11 mouse cellular contexts compared by ENCODE assay signal in genomic region chr11:115970006-115970673, GRCm38 (mm10). TPM values are rescaled to one million over a fixed set of nuclear protein-coding genes. Genes with fewer than 3 reads are reported as not detected.
DNase-seq lines count a peak whose midpoint lies in the region; ATAC-seq lines count a peak whose summit lies in the region.
"Had no signal": no experiment of that assay in that cellular context is flagged by ENCODE, and none has a peak within 500 bp of the region (broad histone marks: within the 10 kb centered on the region; RNA-seq: fewer than 3 reads in every experiment).

No protein-coding gene starts in this region.

- peaks cover 16% of the 10 kb centered on the region for H3K27me3 ChIP-seq in midbrain, embryonic 11.5 days (ENCODE audit: control insufficient read depth, insufficient read depth, low read length)
- H3K27me3 ChIP-seq in midbrain, embryonic 15.5 days (replicated peaks): peaks cover 20% of the 10 kb centered on the region
- peaks cover 20% of the 10 kb centered on the region for H3K27me3 ChIP-seq in embryonic facial prominence, embryonic 12.5 days
- peaks cover 16% of the 10 kb centered on the region for H3K27me3 ChIP-seq in kidney, embryonic 15.5 days
- peaks cover 12% of the 10 kb centered on the region; the same call in 1 of the 2 replicates for H3K27me3 ChIP-seq in forebrain, embryonic 16.5 days (replicated peaks; ENCODE audit: control insufficient read depth, insufficient read depth, low read length)

- DNase-seq in midbrain, embryonic 11.5 days (ENCODE audit: low spot score, missing footprints): no peak
- peak; percentile 56 for DNase-seq in yolk sac, embryonic 10.5 days (ENCODE audit: low spot score)
- no peak for DNase-seq in adrenal gland, postnatal 4 days (ENCODE audit: low spot score in 2 of 2)
- no peak for DNase-seq in adipocyte (ENCODE audit: low spot score)
- DNase-seq: cerebellum, adult 9-11 months; lung, postnatal 4 days had no signal

- WGBS in midbrain, embryonic 11.5 days: 67% methylated on average over 15 of the region's 15 CpGs
- 54% methylated on average over 15 of the region's 15 CpGs for WGBS in midbrain, embryonic 15.5 days
- WGBS in embryonic facial prominence, embryonic 12.5 days: 55% methylated on average over 15 of the region's 15 CpGs
- 33% methylated on average over 15 of the region's 15 CpGs for WGBS in kidney, embryonic 15.5 days
- whole genome bisulfite sequencing in forebrain, embryonic 16.5 days: 73% methylated on average over 15 of the region's 15 CpGs

- H3K9me3 ChIP-seq in midbrain, embryonic 11.5 days (ENCODE audit: control insufficient read depth, low read length): no peaks in the 10 kb centered on the region
- no peaks in the 10 kb centered on the region for H3K9me3 ChIP-seq in midbrain, embryonic 15.5 days
- no peaks in the 10 kb centered on the region; the same call in 1 of the 2 replicates for H3K9me3 ChIP-seq in embryonic facial prominence, embryonic 12.5 days
- no peaks in the 10 kb centered on the region for H3K9me3 ChIP-seq in kidney, embryonic 15.5 days (replicated peaks)
- no peaks in the 10 kb centered on the region for H3K9me3 ChIP-seq in forebrain, embryonic 16.5 days (ENCODE audit: control insufficient read depth, low read length)
- H3K9me3 ChIP-seq: limb, embryonic 15.5 days had no signal

- H3K9ac ChIP-seq in midbrain, embryonic 11.5 days (ENCODE audit: low read length): peak overlapping the region; percentile 22; the same call in 1 of the 2 replicates
- no peak overlapping the region for H3K9ac ChIP-seq in midbrain, embryonic 15.5 days
- H3K9ac ChIP-seq in embryonic facial prominence, embryonic 12.5 days: no peak overlapping the region
- no peak overlapping the region for H3K9ac ChIP-seq in kidney, embryonic 15.5 days
- H3K9ac ChIP-seq in forebrain, embryonic 16.5 days (replicated peaks; ENCODE audit: low read depth, low read length): no peak overlapping the region
- H3K9ac ChIP-seq: limb, embryonic 15.5 days had no signal

- H3K27ac ChIP-seq in midbrain, embryonic 11.5 days (ENCODE audit: low read depth, low read length): no peak overlapping the region; the same call in 1 of the 2 replicates
- H3K27ac ChIP-seq in midbrain, embryonic 15.5 days: no peak overlapping the region
- H3K27ac ChIP-seq in embryonic facial prominence, embryonic 12.5 days: peak overlapping the region; percentile 56
- peak overlapping the region; percentile 85 for H3K27ac ChIP-seq in kidney, embryonic 15.5 days
- no peak overlapping the region for H3K27ac ChIP-seq in forebrain, embryonic 16.5 days (ENCODE audit: low read length)
- H3K27ac ChIP-seq: limb, embryonic 15.5 days had no signal

- no peak overlapping the region for H3K4me3 ChIP-seq in midbrain, embryonic 11.5 days (ENCODE audit: low read depth, low read length)
- H3K4me3 ChIP-seq in midbrain, embryonic 15.5 days: no peak overlapping the region
- no peak overlapping the region for H3K4me3 ChIP-seq in embryonic facial prominence, embryonic 12.5 days
- H3K4me3 ChIP-seq in kidney, embryonic 15.5 days (replicated peaks): no peak overlapping the region
- no peak overlapping the region for H3K4me3 ChIP-seq in forebrain, embryonic 16.5 days (replicated peaks; ENCODE audit: low read length)
- H3K4me3 ChIP-seq: limb, embryonic 15.5 days had no signal

- no peak overlapping the region for H3K4me2 ChIP-seq in midbrain, embryonic 11.5 days
- no peak overlapping the region for H3K4me2 ChIP-seq in midbrain, embryonic 15.5 days
- H3K4me2 ChIP-seq in embryonic facial prominence, embryonic 12.5 days (replicated peaks): no peak overlapping the region
- H3K4me2 ChIP-seq in kidney, embryonic 15.5 days: peak overlapping the region; percentile 26
- no peak overlapping the region for H3K4me2 ChIP-seq in forebrain, embryonic 16.5 days (ENCODE audit: low read length)
- H3K4me2 ChIP-seq: limb, embryonic 15.5 days had no signal

- peaks cover 9% of the 10 kb centered on the region for H3K4me1 ChIP-seq in midbrain, embryonic 11.5 days (ENCODE audit: control insufficient read depth, insufficient read depth, low read length)
- H3K4me1 ChIP-seq in midbrain, embryonic 15.5 days: peaks cover 10% of the 10 kb centered on the region
- peaks cover 12% of the 10 kb centered on the region; the same call in 1 of the 2 replicates for H3K4me1 ChIP-seq in embryonic facial prominence, embryonic 12.5 days
- H3K4me1 ChIP-seq in kidney, embryonic 15.5 days: peaks cover 38% of the 10 kb centered on the region
- peaks cover 9% of the 10 kb centered on the region for H3K4me1 ChIP-seq in forebrain, embryonic 16.5 days (replicated peaks; ENCODE audit: control insufficient read depth, insufficient read depth, low read length)

- peaks cover 13% of the 10 kb centered on the region; the same call in 1 of the 2 replicates for H3K36me3 ChIP-seq in midbrain, embryonic 11.5 days (ENCODE audit: control insufficient read depth, insufficient read depth, low read length)
- peaks cover 20% of the 10 kb centered on the region for H3K36me3 ChIP-seq in midbrain, embryonic 15.5 days (replicated peaks)
- peaks cover 21% of the 10 kb centered on the region for H3K36me3 ChIP-seq in embryonic facial prominence, embryonic 12.5 days
- peaks cover 23% of the 10 kb centered on the region for H3K36me3 ChIP-seq in kidney, embryonic 15.5 days
- H3K36me3 ChIP-seq in forebrain, embryonic 16.5 days (ENCODE audit: control insufficient read depth, insufficient read depth): peaks cover 17% of the 10 kb centered on the region

- no peak for ATAC-seq in midbrain, embryonic 11.5 days (ENCODE audit: low FRiP score)
- no peak for ATAC-seq in midbrain, embryonic 15.5 days (replicated peaks)
- no peak for ATAC-seq in embryonic facial prominence, embryonic 12.5 days (ENCODE audit: insufficient number of reproducible peaks, insufficient read depth, low FRiP score, low TSS enrichment)
- ATAC-seq in kidney, embryonic 15.5 days (replicated peaks; ENCODE audit: low FRiP score): peak; percentile 34; the same call in 1 of the 2 replicates
- ATAC-seq in forebrain, embryonic 16.5 days: no peak

RNA-seq across cellular contexts. Expression of gene Itgb4, which starts 4.4 kb away (rescaled TPM):
- 0.23 and 0.25 TPM in 2 replicates for polyA plus RNA-seq in midbrain, embryonic 11.5 days (2014; fragmentation: Nextera tagmentation; extraction: Ambion mirVana)
- polyA plus RNA-seq in midbrain, embryonic 15.5 days (2015; fragmentation: Nextera tagmentation; extraction: Ambion mirVana): 0.79 and 0.94 TPM in 2 replicates
- polyA plus RNA-seq in embryonic facial prominence, embryonic 12.5 days (2016; fragmentation: Nextera tagmentation; extraction: Ambion mirVana): 4.1 and 4.2 TPM in 2 replicates
- polyA plus RNA-seq in kidney, embryonic 15.5 days (2015; fragmentation: Nextera tagmentation; extraction: Ambion mirVana): 2.1 and 2.7 TPM in 2 replicates
- 1 to 10 TPM; 5.0 to 8.7 TPM for total RNA-seq in adrenal gland, postnatal 4 days (2021)
- polyA plus RNA-seq in forebrain, embryonic 16.5 days (2015; fragmentation: Nextera tagmentation; extraction: Ambion mirVana): 0.67 and 0.80 TPM in 2 replicates

RNA-seq across cellular contexts. Expression of gene Recql5, which starts 36.9 kb away (rescaled TPM):
- polyA plus RNA-seq in midbrain, embryonic 11.5 days (2014; fragmentation: Nextera tagmentation; extraction: Ambion mirVana): 16.1 and 18.4 TPM in 2 replicates
- 22.4 and 25.7 TPM in 2 replicates for polyA plus RNA-seq in midbrain, embryonic 15.5 days (2015; fragmentation: Nextera tagmentation; extraction: Ambion mirVana)
- 26.3 and 28.7 TPM in 2 replicates for polyA plus RNA-seq in embryonic facial prominence, embryonic 12.5 days (2016; fragmentation: Nextera tagmentation; extraction: Ambion mirVana)
- polyA plus RNA-seq in kidney, embryonic 15.5 days (2015; fragmentation: Nextera tagmentation; extraction: Ambion mirVana): 21.3 and 24.3 TPM in 2 replicates
- total RNA-seq in adrenal gland, postnatal 4 days (2021): 10 to 100 TPM; 28.6 to 28.8 TPM
- polyA plus RNA-seq in forebrain, embryonic 16.5 days (2015; fragmentation: Nextera tagmentation; extraction: Ambion mirVana): 25.6 and 26.0 TPM in 2 replicates

RNA-seq across cellular contexts. Expression of gene Sap30bp, which starts 37.1 kb away (rescaled TPM):
- polyA plus RNA-seq in midbrain, embryonic 11.5 days (2014; fragmentation: Nextera tagmentation; extraction: Ambion mirVana): 58.3 and 61.5 TPM in 2 replicates
- polyA plus RNA-seq in midbrain, embryonic 15.5 days (2015; fragmentation: Nextera tagmentation; extraction: Ambion mirVana): 52.1 and 53.1 TPM in 2 replicates
- polyA plus RNA-seq in embryonic facial prominence, embryonic 12.5 days (2016; fragmentation: Nextera tagmentation; extraction: Ambion mirVana): 46.9 and 47.0 TPM in 2 replicates
- 41.6 and 44.5 TPM in 2 replicates for polyA plus RNA-seq in kidney, embryonic 15.5 days (2015; fragmentation: Nextera tagmentation; extraction: Ambion mirVana)
- total RNA-seq in adrenal gland, postnatal 4 days (2021): 10 to 100 TPM; 44.9 to 51.5 TPM
- polyA plus RNA-seq in forebrain, embryonic 16.5 days (2015; fragmentation: Nextera tagmentation; extraction: Ambion mirVana): 56.2 and 60.7 TPM in 2 replicates

RNA-seq across cellular contexts. Expression of gene Galk1, which starts 42.4 kb away (rescaled TPM):
- 82.5 and 93.4 TPM in 2 replicates for polyA plus RNA-seq in midbrain, embryonic 11.5 days (2014; fragmentation: Nextera tagmentation; extraction: Ambion mirVana)
- 53.2 and 58.5 TPM in 2 replicates for polyA plus RNA-seq in midbrain, embryonic 15.5 days (2015; fragmentation: Nextera tagmentation; extraction: Ambion mirVana)
- 165 and 169 TPM in 2 replicates for polyA plus RNA-seq in embryonic facial prominence, embryonic 12.5 days (2016; fragmentation: Nextera tagmentation; extraction: Ambion mirVana)
- 194 and 208 TPM in 2 replicates for polyA plus RNA-seq in kidney, embryonic 15.5 days (2015; fragmentation: Nextera tagmentation; extraction: Ambion mirVana)
- 10 to 100 TPM; 70.2 to 88.6 TPM for total RNA-seq in adrenal gland, postnatal 4 days (2021)
- polyA plus RNA-seq in forebrain, embryonic 16.5 days (2015; fragmentation: Nextera tagmentation; extraction: Ambion mirVana): 61.3 and 64.2 TPM in 2 replicates

RNA-seq across cellular contexts. Expression of gene H3f3b, which starts 57.6 kb away (rescaled TPM):
- 1,982 and 2,171 TPM in 2 replicates for polyA plus RNA-seq in midbrain, embryonic 11.5 days (2014; fragmentation: Nextera tagmentation; extraction: Ambion mirVana)
- polyA plus RNA-seq in midbrain, embryonic 15.5 days (2015; fragmentation: Nextera tagmentation; extraction: Ambion mirVana): 2,073 and 2,119 TPM in 2 replicates
- 2,246 and 2,293 TPM in 2 replicates for polyA plus RNA-seq in embryonic facial prominence, embryonic 12.5 days (2016; fragmentation: Nextera tagmentation; extraction: Ambion mirVana)
- polyA plus RNA-seq in kidney, embryonic 15.5 days (2015; fragmentation: Nextera tagmentation; extraction: Ambion mirVana): 1,673 and 1,817 TPM in 2 replicates
- total RNA-seq in adrenal gland, postnatal 4 days (2021): 100 to 1,000 TPM; 751 to 846 TPM
- 2,318 and 2,532 TPM in 2 replicates for polyA plus RNA-seq in forebrain, embryonic 16.5 days (2015; fragmentation: Nextera tagmentation; extraction: Ambion mirVana)

Comparison
In these comparisons a context has a peak if more than half of its experiments do, and no peak if none do; other contexts are left out.
1. H3K27ac ChIP-seq: peak in embryonic facial prominence, embryonic 12.5 days (single experiment) and kidney, embryonic 15.5 days (single experiment); none in midbrain, embryonic 11.5 days (single experiment), midbrain, embryonic 15.5 days (single experiment) and forebrain, embryonic 16.5 days (single experiment).